Mouse (Mus musculus) macrophage (primary cell): ENCODE measurements around the gene Arl3. TPM values are rescaled to one million over a fixed set of nuclear protein-coding genes. Genes with fewer than 3 reads are reported as not detected.

Experiments used
- H3K27ac ChIP-seq: fragments of 350-480 bp; formaldehyde crosslinking; 2 replicates; pipeline ENCODE4 v1.9.0; 2021
- H3K36me3 ChIP-seq: fragments of 350-480 bp; formaldehyde crosslinking; 2 replicates; pipeline ENCODE4 v1.9.0; 2021; ENCODE audit errors: inconsistent target
- H3K4me3 ChIP-seq: fragments of 350-480 bp; formaldehyde crosslinking; 2 replicates; pipeline ENCODE4 v1.9.0; 2021; ENCODE audit errors: inconsistent target
- H3K79me2 ChIP-seq: fragments of 350-480 bp; formaldehyde crosslinking; 2 replicates; pipeline ENCODE4 v1.9.0; 2021; ENCODE audit errors: inconsistent target
- WGBS: methylation state at CpG from one replicate; pipeline ENCODE4 v1.1.7; 2026; ENCODE audit warnings: inconsistent platforms; ENCODE audit not compliant: missing documents; 5-methylcytosine and 5-hydroxymethylcytosine counted together
- polyA plus RNA-seq: library from polyadenylated mRNA; stranded (reverse); fragments of 250-400 nt; gene quantifications from 3 replicates; pipeline ENCODE4 v1.2.4, GENCODE M21; 2018; ENCODE audit warnings: inconsistent platforms

Gene Arl3
- polyA plus RNA-seq, 1 experiment from 2014 or later: 78.5 TPM

GRCm38 (mm10) chr19:46499836-46500580 lies 73.0 kb downstream of the Arl3 start:
- Histone ChIP-seq H3K36me3 (no peaks in the 10 kb centered on the region), H3K79me2 (peaks cover 25% of the 10 kb centered on the region), H3K4me3 (peak overlapping the region; percentile 58), H3K27ac (peak overlapping the region; percentile 89)
- 2% methylated on average over 33 of the region's 52 CpGs for WGBS

- Histone ChIP-seq H3K27ac (peak overlapping the region; percentile 47), H3K36me3 (no peaks in the 10 kb centered on the region), H3K79me2 (peaks cover 20% of the 10 kb centered on the region), H3K4me3 (no peak overlapping the region)
- 15% methylated on average over 3 of the region's 3 CpGs for WGBS
These were observed 73.5 kb downstream of the Arl3 start for GRCm38 (mm10) chr19:46499539-46499835.

GRCm38 (mm10) chr19:46497230-46497629 lies 75.8 kb downstream of the Arl3 start:
- Histone ChIP-seq H3K4me3 (no peak overlapping the region), H3K36me3 (no peaks in the 10 kb centered on the region), H3K27ac (no peak overlapping the region), H3K79me2 (peaks cover 1% of the 10 kb centered on the region)
- WGBS: 80% methylated on average over 2 of the region's 2 CpGs

DNA sequence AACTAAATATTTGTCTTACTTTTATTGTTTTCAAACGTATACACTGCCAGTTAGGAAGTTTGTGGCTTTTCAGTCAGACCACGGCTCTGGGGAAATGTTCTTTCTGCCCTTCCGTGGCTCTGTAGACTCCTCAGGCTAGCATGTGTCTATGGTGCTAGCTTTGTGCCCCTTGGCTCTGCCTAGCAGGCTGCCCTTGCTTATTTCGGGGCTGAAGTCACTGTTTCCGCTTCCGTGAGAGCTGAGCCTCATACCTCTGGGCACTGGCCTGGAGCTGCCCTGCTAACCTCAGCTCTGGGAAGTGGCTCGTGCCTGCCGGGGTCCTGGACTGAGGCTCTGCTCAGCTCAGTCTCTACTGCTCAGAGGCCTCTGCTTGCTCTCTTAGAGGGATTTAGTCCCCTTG lies 77.9 kb downstream of the Arl3 start:
- Histone ChIP-seq H3K27ac (peak overlapping the region; percentile 29; the same call in 1 of the 2 replicates), H3K36me3 (no peaks in the 10 kb centered on the region), H3K79me2 (no peaks in the 10 kb centered on the region), H3K4me3 (no peak overlapping the region)
- WGBS: 16% methylated on average over 8 of the region's 8 CpGs

GRCm38 (mm10) chr19:46490634-46491033 lies 82.4 kb downstream of the Arl3 start:
- Histone ChIP-seq H3K36me3 (no peaks in the 10 kb centered on the region), H3K4me3 (no peak overlapping the region), H3K27ac (no peak overlapping the region), H3K79me2 (no peaks in the 10 kb centered on the region)
- WGBS: 27% methylated on average over 2 of the region's 2 CpGs

DNA sequence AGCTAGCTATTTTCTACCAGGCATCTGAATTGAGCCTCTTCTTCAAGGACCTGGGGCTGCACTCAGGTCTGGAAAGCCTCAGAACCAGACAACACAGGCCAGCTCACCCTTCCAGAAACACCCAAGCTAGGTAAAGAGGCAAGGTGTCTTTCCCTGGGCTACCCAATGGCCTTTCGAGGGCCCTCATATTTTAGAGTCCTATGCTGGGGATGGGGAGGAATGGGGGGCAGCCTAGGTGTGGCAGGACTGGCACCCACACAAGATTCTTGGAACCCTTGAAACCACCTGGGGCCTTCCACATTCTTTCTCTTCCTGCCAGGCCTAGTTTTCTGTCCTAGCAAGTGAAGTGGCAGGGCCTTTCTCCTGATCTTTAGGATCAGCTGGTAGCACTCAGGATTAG lies 83.5 kb downstream of the Arl3 start:
- Histone ChIP-seq H3K27ac (peak overlapping the region; percentile 90), H3K36me3 (no peaks in the 10 kb centered on the region), H3K4me3 (no peak overlapping the region), H3K79me2 (no peaks in the 10 kb centered on the region)
- WGBS: 100% methylated on average over 1 of the region's 1 CpGs

GRCm38 (mm10) chr19:46486709-46487108 lies 86.3 kb downstream of the Arl3 start:
- H3K79me2 ChIP-seq: no peaks in the 10 kb centered on the region
- no peak overlapping the region for H3K4me3 ChIP-seq
- no peaks in the 10 kb centered on the region for H3K36me3 ChIP-seq
- H3K27ac ChIP-seq: peak overlapping the region; percentile 90
- whole genome bisulfite sequencing: 0% methylated on average over 2 of the region's 2 CpGs

- no peaks in the 10 kb centered on the region for H3K36me3 ChIP-seq
- H3K4me3 ChIP-seq: no peak overlapping the region
- 86% methylated on average over 9 of the region's 9 CpGs for whole genome bisulfite sequencing
- H3K79me2 ChIP-seq: no peaks in the 10 kb centered on the region
- H3K27ac ChIP-seq: peak overlapping the region; percentile 90
These were observed 87.2 kb downstream of the Arl3 start for GRCm38 (mm10) chr19:46485847-46486246.

- no peak overlapping the region for H3K4me3 ChIP-seq
- no peaks in the 10 kb centered on the region for H3K36me3 ChIP-seq
- no peaks in the 10 kb centered on the region for H3K79me2 ChIP-seq
- no peak overlapping the region for H3K27ac ChIP-seq
- WGBS: 80% methylated on average over 5 of the region's 5 CpGs
These were observed 88.5 kb downstream of the Arl3 start for GRCm38 (mm10) chr19:46484518-46484917.

GRCm38 (mm10) chr19:46483701-46484328 lies 89.2 kb downstream of the Arl3 start:
- Histone ChIP-seq H3K4me3 (no peak overlapping the region), H3K36me3 (no peaks in the 10 kb centered on the region), H3K27ac (peak overlapping the region; percentile 44; the same call in 1 of the 2 replicates), H3K79me2 (no peaks in the 10 kb centered on the region)
- 86% methylated on average over 15 of the region's 15 CpGs for WGBS

- 30% methylated on average over 15 of the region's 17 CpGs for WGBS
- Histone ChIP-seq H3K27ac (peak overlapping the region; percentile 44), H3K79me2 (no peaks in the 10 kb centered on the region), H3K4me3 (no peak overlapping the region), H3K36me3 (no peaks in the 10 kb centered on the region)
These were observed 90.0 kb downstream of the Arl3 start for GRCm38 (mm10) chr19:46482896-46483516.

DNA sequence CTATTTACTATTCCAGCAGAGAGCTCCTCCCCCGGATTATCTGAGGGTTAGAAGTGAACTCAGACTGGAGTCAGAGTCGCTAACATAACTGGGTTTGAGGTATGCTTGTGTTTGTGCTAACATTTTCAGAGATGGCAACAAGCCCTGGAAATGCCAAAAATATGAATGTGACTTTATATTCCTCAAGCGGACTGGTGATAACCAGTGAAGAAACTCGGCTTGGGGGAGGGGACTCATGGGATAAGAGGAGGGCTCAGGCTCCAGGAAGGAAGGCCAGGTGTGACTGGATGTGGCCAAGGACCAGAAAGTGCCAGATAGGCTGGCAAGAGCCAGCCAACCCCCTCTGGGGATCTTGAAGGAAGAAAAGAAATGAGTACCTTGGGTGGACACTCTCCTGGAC lies 91.2 kb downstream of the Arl3 start:
- WGBS: 79% methylated on average over 4 of the region's 4 CpGs
- Histone ChIP-seq H3K4me3 (no peak overlapping the region), H3K36me3 (no peaks in the 10 kb centered on the region), H3K27ac (no peak overlapping the region), H3K79me2 (no peaks in the 10 kb centered on the region)

DNA sequence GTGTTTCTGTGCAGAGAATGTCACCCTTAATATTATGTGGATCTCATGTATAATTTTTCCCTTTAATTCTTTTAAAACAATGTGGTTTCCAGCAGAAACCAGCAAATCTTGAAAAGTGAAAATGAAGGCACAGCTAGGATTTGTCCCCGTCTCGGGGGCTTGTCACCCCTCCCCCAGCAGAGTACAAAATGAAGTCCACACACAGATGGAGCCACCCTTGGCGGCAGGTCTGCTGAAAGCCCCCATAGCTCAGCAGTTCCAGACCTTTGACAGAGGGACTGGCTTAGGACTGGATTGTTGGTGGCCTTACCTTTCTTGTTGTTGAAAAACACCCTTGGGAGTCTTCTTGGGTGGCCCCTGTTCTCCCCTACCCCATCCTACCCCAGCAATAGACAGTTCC lies 91.6 kb downstream of the Arl3 start:
- no peak overlapping the region for H3K27ac ChIP-seq
- H3K79me2 ChIP-seq: no peaks in the 10 kb centered on the region
- 90% methylated on average over 2 of the region's 3 CpGs for WGBS
- no peaks in the 10 kb centered on the region for H3K36me3 ChIP-seq
- H3K4me3 ChIP-seq: no peak overlapping the region
